Mouse (Mus musculus): ENCODE measurements around the gene A3galt2. TPM values are rescaled to one million over a fixed set of nuclear protein-coding genes. Genes with fewer than 3 reads are reported as not detected.

The A3galt2 gene
- total RNA-seq, 2 experiments from 2014 or later = 1.1 to 1.3 TPM

Other genes with a start within 250 kb of the A3galt2 start
- gene Zscan20, start 145.3 kb upstream of the A3galt2 start, total RNA-seq (2021) = 1 to 10 TPM; 7.5 to 9.5 TPM
- gene Tlr12, start 136.7 kb upstream of the A3galt2 start, total RNA-seq (2021) = 1 to 10 TPM; 1.2 to 1.4 TPM
- gene Phc2, start 100.7 kb upstream of the A3galt2 start, total RNA-seq (2021) = 10 to 100 TPM; 90.7 to 95.1 TPM
- gene Zfp362, start 50.7 kb downstream of the A3galt2 start, total RNA-seq (2021) = 10 to 100 TPM; 62.4 to 66.2 TPM
- 10 to 100 TPM; 37.5 to 38.4 TPM for gene Trim62, start 128.2 kb downstream of the A3galt2 start, total RNA-seq (2021)
- 10 to 100 TPM; 17.8 to 20.0 TPM for gene Azin2, start 207.1 kb downstream of the A3galt2 start, total RNA-seq (2021)
- 10 to 100 TPM; 33.5 to 33.8 TPM for gene Ak2, start 236.6 kb downstream of the A3galt2 start, total RNA-seq (2021)

All from left cerebral cortex, postnatal 4 days (tissue).